Mouse (Mus musculus) cortical plate, adult 2 months (tissue): Measurements from ENCODE around the gene Evc.

Experiments used
- CTCF ChIP-seq: fragments of 200-500 bp; IDR thresholded peaks from 2 replicates; pipeline ENCODE4 v1.5.1; 2011; ENCODE audit warnings: mild to moderate bottlenecking, control low read depth, low read length; ENCODE audit not compliant: insufficient read depth; ENCODE audit errors: extremely low read depth
- POLR2A ChIP-seq: fragments of 200-500 bp; IDR thresholded peaks from 2 replicates; pipeline ENCODE4 v1.6.1; 2011; ENCODE audit warnings: mild to moderate bottlenecking, low read length, control low read depth; ENCODE audit not compliant: insufficient read depth; ENCODE audit errors: extremely low read depth

DNA sequence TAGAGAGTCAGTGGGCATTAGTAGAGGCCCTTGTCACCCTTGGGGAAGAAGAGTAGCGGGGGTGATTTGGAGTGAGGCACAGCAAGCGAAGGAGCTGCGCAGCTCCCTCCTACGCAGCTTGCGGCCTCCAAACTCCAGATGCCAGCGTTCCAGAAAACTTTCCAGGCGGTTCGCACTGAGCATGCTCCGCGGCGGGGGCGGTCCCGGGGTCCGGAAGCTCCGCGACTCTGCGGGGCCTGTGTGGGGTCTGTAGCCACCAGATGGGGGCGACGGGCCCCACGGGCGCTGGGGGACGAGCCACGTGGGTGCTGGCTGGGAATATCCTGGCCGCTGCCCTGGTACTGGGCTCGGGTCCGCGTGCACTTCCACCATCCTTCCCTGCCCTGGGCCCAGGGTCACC lies 1.6 kb upstream of the Evc start, which contains the start of gene Evc2:
- TF ChIP-seq POLR2A = no peak
- no peak for TF ChIP-seq CTCF
